Mouse (Mus musculus) C2C12 (cell line): ENCODE measurements at regions not wholly inside any gene's neighbourhood (a gene's known extent, or its start where the extent isn't known, plus 50 kb on each side); places are given as distances from the start of the nearest gene placed in this dataset.

ENCODE experiments used
- H3K27me3 ChIP-seq: one replicate; pipeline ENCODE4 v1.6.1; 2011; ENCODE audit not compliant: control insufficient read depth, insufficient read depth, insufficient read length
- H3K36me3 ChIP-seq: one replicate; pipeline ENCODE4 v1.6.1; 2011; ENCODE audit not compliant: control insufficient read depth, insufficient read depth
- H3K4me3 ChIP-seq: one replicate; pipeline ENCODE4 v1.5.1; 2011; ENCODE audit warnings: mild to moderate bottlenecking, control low read depth; ENCODE audit not compliant: poor library complexity, insufficient read depth, severe bottlenecking
- H3K79me2 ChIP-seq: one replicate; pipeline ENCODE4 v1.6.1; 2011; ENCODE audit not compliant: control insufficient read depth, insufficient read depth
- H3K79me3 ChIP-seq: one replicate; pipeline ENCODE4 v1.6.1; 2011; ENCODE audit warnings: low read depth, control low read depth
- H3ac ChIP-seq: one replicate; pipeline ENCODE3; 2011; ENCODE audit warnings: low read depth; ENCODE audit not compliant: control insufficient read depth, insufficient read length
- CEBPB ChIP-seq: IDR thresholded peaks from one replicate; pipeline ENCODE4 v1.6.1; 2011; ENCODE audit warnings: low read depth, mild to moderate bottlenecking, control low read depth, moderate library complexity
- CTCF ChIP-seq: IDR thresholded peaks from one replicate; pipeline ENCODE4 v1.5.1; 2011; ENCODE audit not compliant: control insufficient read depth, insufficient read depth, insufficient read length
- FOSL1 ChIP-seq: IDR thresholded peaks from one replicate; pipeline ENCODE4 v1.8.0; 2011; ENCODE audit warnings: mild to moderate bottlenecking, low read length; ENCODE audit not compliant: poor library complexity, insufficient read depth, severe bottlenecking
- MAX ChIP-seq: IDR thresholded peaks from one replicate; pipeline ENCODE4 v1.6.1; 2011; ENCODE audit warnings: mild to moderate bottlenecking, control low read depth
- MYOD1 ChIP-seq: IDR thresholded peaks from one replicate; pipeline ENCODE4 v1.6.1; 2011; ENCODE audit warnings: low read depth; ENCODE audit not compliant: control insufficient read depth, insufficient read length
- MYOG ChIP-seq: IDR thresholded peaks from one replicate; pipeline ENCODE4 v1.6.1; 2011; ENCODE audit not compliant: control insufficient read depth, insufficient read length; ENCODE audit errors: extremely low read depth
- USF1 ChIP-seq: IDR thresholded peaks from one replicate; pipeline ENCODE4 v1.6.1; 2011; ENCODE audit warnings: low read depth, mild to moderate bottlenecking, control low read depth, moderate library complexity

- no peaks in the 10 kb centered on the region for H3K27me3 ChIP-seq
- H3K4me3 ChIP-seq: no peak overlapping the region
- H3K79me3 ChIP-seq: no peaks in the 10 kb centered on the region
- H3ac ChIP-seq: no peak overlapping the region
- TF ChIP-seq MYOD1 (no peak), FOSL1 (no peak), USF1 (no peak), CTCF (no peak), MAX (no peak)
- no peaks in the 10 kb centered on the region for H3K79me2 ChIP-seq
- no peaks in the 10 kb centered on the region for H3K36me3 ChIP-seq
Measured at GRCm38 (mm10) chr13:83344611-83345319, 159.1 kb upstream of the Mef2c start.

GRCm38 (mm10) chr13:83355341-83355740 is 148.5 kb upstream of the Mef2c start:
- no peak for TF ChIP-seq MYOG
- no peak for TF ChIP-seq CEBPB
- TF ChIP-seq MYOD1: no peak
- no peak for TF ChIP-seq FOSL1
- TF ChIP-seq CTCF: no peak
- TF ChIP-seq USF1: no peak
- no peak for TF ChIP-seq MAX
- Histone ChIP-seq H3K36me3 (no peaks in the 10 kb centered on the region), H3ac (no peak overlapping the region), H3K79me3 (no peaks in the 10 kb centered on the region), H3K4me3 (no peak overlapping the region), H3K27me3 (no peaks in the 10 kb centered on the region), H3K79me2 (no peaks in the 10 kb centered on the region)

- Histone ChIP-seq H3K36me3 (no peaks in the 10 kb centered on the region), H3K27me3 (no peaks in the 10 kb centered on the region), H3K4me3 (no peak overlapping the region), H3K79me2 (no peaks in the 10 kb centered on the region), H3ac (no peak overlapping the region), H3K79me3 (no peaks in the 10 kb centered on the region)
- TF ChIP-seq CEBPB: no peak
- no peak for TF ChIP-seq FOSL1
- no peak for TF ChIP-seq MYOD1
- TF ChIP-seq USF1: no peak
- no peak for TF ChIP-seq MAX
- TF ChIP-seq CTCF: no peak
- no peak for TF ChIP-seq MYOG
Measured at GRCm38 (mm10) chr13:83360529-83360928, 143.3 kb upstream of the Mef2c start.

GRCm38 (mm10) chr13:83376097-83376797 is 127.6 kb upstream of the Mef2c start:
- TF ChIP-seq CTCF (no peak), MYOG (no peak), MAX (no peak), FOSL1 (no peak), CEBPB (no peak), USF1 (no peak), MYOD1 (no peak)
- Histone ChIP-seq H3K4me3 (no peak overlapping the region), H3K79me2 (no peaks in the 10 kb centered on the region), H3ac (no peak overlapping the region), H3K27me3 (no peaks in the 10 kb centered on the region), H3K79me3 (no peaks in the 10 kb centered on the region), H3K36me3 (no peaks in the 10 kb centered on the region)

- no peaks in the 10 kb centered on the region for H3K27me3 ChIP-seq
- H3K36me3 ChIP-seq: no peaks in the 10 kb centered on the region
- H3K79me3 ChIP-seq: no peaks in the 10 kb centered on the region
- no peaks in the 10 kb centered on the region for H3K79me2 ChIP-seq
- no peak overlapping the region for H3ac ChIP-seq
- H3K4me3 ChIP-seq: no peak overlapping the region
- TF ChIP-seq MYOD1: no peak
- TF ChIP-seq MAX: no peak
- no peak for TF ChIP-seq CTCF
- no peak for TF ChIP-seq FOSL1
- TF ChIP-seq MYOG: no peak
- no peak for TF ChIP-seq CEBPB
- TF ChIP-seq USF1: no peak
Measured at GRCm38 (mm10) chr13:83378644-83379043, 125.2 kb upstream of the Mef2c start.
